ENCODE assay signal across 21 mouse cellular contexts in genomic region chr17:87052432-87052831, GRCm38 (mm10). TPM values are rescaled to one million over a fixed set of nuclear protein-coding genes. Genes with fewer than 3 reads are reported as not detected.
DNase-seq lines count a peak whose midpoint lies in the region; ATAC-seq lines count a peak whose summit lies in the region.
"Had no signal": no experiment of that assay in that cellular context is flagged by ENCODE, and none has a peak within 500 bp of the region (broad histone marks: within the 10 kb centered on the region; RNA-seq: fewer than 3 reads in every experiment).

No protein-coding gene starts in this region.

- no peaks in the 10 kb centered on the region for H3K27me3 ChIP-seq in heart, embryonic 10.5 days (ENCODE audit: insufficient read depth, poor library complexity, severe bottlenecking)
- no peaks in the 10 kb centered on the region for H3K27me3 ChIP-seq in midbrain, embryonic 13.5 days

- no peak overlapping the region for H3K4me3 ChIP-seq in heart, embryonic 10.5 days
- no peak overlapping the region for H3K4me3 ChIP-seq in midbrain, embryonic 13.5 days (replicated peaks)
- H3K4me3 ChIP-seq: embryonic facial prominence, embryonic 10.5 days; erythroblast, embryonic 14.5 days; forebrain, embryonic 10.5 days had no signal

- H3K4me2 ChIP-seq in midbrain, embryonic 13.5 days (replicated peaks), result no peak overlapping the region
- H3K4me2 ChIP-seq: hindbrain, embryonic 14.5 days had no signal

- no peaks in the 10 kb centered on the region for H3K36me3 ChIP-seq in heart, embryonic 10.5 days
- H3K36me3 ChIP-seq in midbrain, embryonic 13.5 days, result no peaks in the 10 kb centered on the region
- H3K36me3 ChIP-seq: embryonic facial prominence, embryonic 10.5 days; forebrain, embryonic 10.5 days; G1E had no signal

- peak; percentile 24 for ATAC-seq in common myeloid progenitor, adult 5-6 weeks (replicated peaks; ENCODE audit: low read depth, poor library complexity, severe bottlenecking)
- ATAC-seq in megakaryocyte progenitor cell, adult 5-6 weeks (replicated peaks; ENCODE audit: poor library complexity), result peak; percentile 54
- no peak for ATAC-seq in midbrain, embryonic 13.5 days
- ATAC-seq: forebrain, embryonic 14.5 days; intestine, postnatal 0 days had no signal

- intact Hi-C loops in heart, postnatal 14 days (cut with DNase I), result no loop called here

- H3K27ac ChIP-seq in heart, embryonic 10.5 days, result no peak overlapping the region
- H3K27ac ChIP-seq in midbrain, embryonic 13.5 days, result no peak overlapping the region
- H3K27ac ChIP-seq: embryonic facial prominence, embryonic 10.5 days; forebrain, embryonic 10.5 days; hindbrain, embryonic 14.5 days had no signal

- H3K9ac ChIP-seq in midbrain, embryonic 13.5 days (replicated peaks), result no peak overlapping the region
- H3K9ac ChIP-seq: hindbrain, embryonic 14.5 days had no signal

- WGBS in heart, embryonic 10.5 days, result 82% methylated on average over 1 of the region's 1 CpGs
- 84% methylated on average over 1 of the region's 1 CpGs for WGBS in midbrain, embryonic 13.5 days

- peaks cover 8% of the 10 kb centered on the region; the same call in 1 of the 2 replicates for H3K4me1 ChIP-seq in heart, embryonic 10.5 days
- peaks cover 8% of the 10 kb centered on the region; the same call in 1 of the 2 replicates for H3K4me1 ChIP-seq in midbrain, embryonic 13.5 days (replicated peaks)

- no peaks in the 10 kb centered on the region for H3K9me3 ChIP-seq in heart, embryonic 10.5 days
- no peaks in the 10 kb centered on the region for H3K9me3 ChIP-seq in midbrain, embryonic 13.5 days
- H3K9me3 ChIP-seq: embryonic facial prominence, embryonic 10.5 days; forebrain, embryonic 10.5 days; G1E had no signal

- peak; percentile 31 for DNase-seq in heart, embryonic 10.5 days (ENCODE audit: low spot score)
- DNase-seq in heart, postnatal 14 days, result no peak
- peak; percentile 30 for DNase-seq in 416B (ENCODE audit: low read depth)
- no peak for DNase-seq in kidney, postnatal 4 days
- DNase-seq in gastrocnemius, adult 18-20 months (ENCODE audit: low spot score), result no peak
- DNase-seq: adrenal gland, postnatal 14 days; cerebellum, adult 18-20 months; cerebellum, adult 9-11 months; cerebellum, postnatal 36 days; gastrocnemius, postnatal 10 days; heart, postnatal 10 days had no signal

RNA-seq across cellular contexts. Expression of gene Cript, which starts 27.1 kb away (rescaled TPM):
- polyA plus RNA-seq in heart, embryonic 10.5 days (2016; fragmentation: Nextera tagmentation; extraction: Ambion mirVana), result 113 and 115 TPM in 2 replicates
- 10 to 100 TPM; 44.2 to 47.3 TPM for total RNA-seq in heart, postnatal 14 days (2021)
- total RNA-seq in common myeloid progenitor, adult 5-6 weeks (2017), result 45.7 and 84.5 TPM in 2 replicates
- total RNA-seq in megakaryocyte progenitor cell, adult 5-6 weeks (2015), result 88.1 and 94.9 TPM in 2 replicates
- total RNA-seq in megakaryocyte progenitor cell, adult 5-6 weeks (2017), result 50.2 and 60.3 TPM in 2 replicates
- 10 to 100 TPM; 46.6 to 47.1 TPM for total RNA-seq in gastrocnemius, adult 18-20 months (2021)
- 237 and 269 TPM in 2 replicates for polyA plus RNA-seq in midbrain, embryonic 13.5 days (2015; fragmentation: Nextera tagmentation; extraction: Ambion mirVana)

RNA-seq across cellular contexts. Expression of gene Pigf, which starts 27.2 kb away (rescaled TPM):
- polyA plus RNA-seq in heart, embryonic 10.5 days (2016; fragmentation: Nextera tagmentation; extraction: Ambion mirVana), result 25.5 and 32.2 TPM in 2 replicates
- total RNA-seq in heart, postnatal 14 days (2021), result 1 to 10 TPM; 4.0 to 4.8 TPM
- total RNA-seq in common myeloid progenitor, adult 5-6 weeks (2017), result 15.7 and 22.7 TPM in 2 replicates
- 15.1 and 15.5 TPM in 2 replicates for total RNA-seq in megakaryocyte progenitor cell, adult 5-6 weeks (2015)
- total RNA-seq in megakaryocyte progenitor cell, adult 5-6 weeks (2017), result 20.8 TPM in 2 replicates
- total RNA-seq in gastrocnemius, adult 18-20 months (2021), result 1 to 10 TPM; 1.6 to 2.7 TPM
- polyA plus RNA-seq in midbrain, embryonic 13.5 days (2015; fragmentation: Nextera tagmentation; extraction: Ambion mirVana), result 37.1 and 38.4 TPM in 2 replicates

RNA-seq across cellular contexts. Expression of gene Socs5, which starts 55.0 kb away (rescaled TPM):
- polyA plus RNA-seq in heart, embryonic 10.5 days (2016; fragmentation: Nextera tagmentation; extraction: Ambion mirVana), result 9.4 and 11.0 TPM in 2 replicates
- 10 to 100 TPM; 30.3 to 32.8 TPM for total RNA-seq in heart, postnatal 14 days (2021)
- 7.2 and 10.0 TPM in 2 replicates for total RNA-seq in common myeloid progenitor, adult 5-6 weeks (2017)
- 4.4 and 5.1 TPM in 2 replicates for total RNA-seq in megakaryocyte progenitor cell, adult 5-6 weeks (2015)
- 4.2 and 5.5 TPM in 2 replicates for total RNA-seq in megakaryocyte progenitor cell, adult 5-6 weeks (2017)
- 10 to 100 TPM; 12.6 to 16.5 TPM for total RNA-seq in gastrocnemius, adult 18-20 months (2021)
- polyA plus RNA-seq in midbrain, embryonic 13.5 days (2015; fragmentation: Nextera tagmentation; extraction: Ambion mirVana), result 10.0 and 10.9 TPM in 2 replicates

Comparison
In these comparisons a context has a peak if more than half of its experiments do, and no peak if none do; other contexts are left out.
1. DNase-seq: peak in heart, embryonic 10.5 days (single experiment) and 416B (single experiment); none in heart, postnatal 14 days (0 of 2), kidney, postnatal 4 days (0 of 2) and gastrocnemius, adult 18-20 months (single experiment).